Mouse (Mus musculus) hindlimb bud, embryonic 11.5 days (tissue): Measurements from ENCODE around the gene Acot1.

Experiments used
- DNase-seq: peaks from one replicate; pipeline ENCODE4 v3.0.0-alpha.2; 2012; ENCODE audit warnings: low read depth, low spot score; ENCODE audit errors: extremely low spot score

The Acot1 gene

GRCm38 (mm10) chr12:84060946-84061345 lies 51.7 kb downstream of the Acot1 start:
- DNase-seq: no peak

GRCm38 (mm10) chr12:84062336-84062735 lies 53.0 kb downstream of the Acot1 start:
- DNase-seq: no peak

GRCm38 (mm10) chr12:84063228-84063627 lies 53.9 kb downstream of the Acot1 start:
- DNase-seq: no peak

GRCm38 (mm10) chr12:84063833-84064232 lies 54.5 kb downstream of the Acot1 start:
- no peak for DNase-seq

DNA sequence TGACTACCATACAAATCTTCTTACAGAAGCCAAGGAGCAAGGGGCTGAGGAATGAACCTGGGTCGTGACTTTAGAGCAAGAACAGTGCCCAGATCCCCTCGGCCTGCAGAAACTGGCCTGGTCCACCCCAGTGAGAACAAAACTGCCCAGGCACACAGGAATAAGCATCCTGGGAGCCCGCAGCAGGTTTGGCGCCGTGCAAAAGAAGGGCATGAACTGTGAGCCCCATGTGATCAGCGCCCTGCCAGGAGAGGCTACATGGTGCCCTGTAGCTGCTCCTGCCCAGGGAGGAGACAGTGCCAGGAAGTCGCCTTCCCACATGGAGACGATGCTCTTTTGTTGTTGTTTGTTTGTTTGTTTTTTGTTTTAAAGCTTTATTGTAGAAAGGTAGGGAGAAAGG lies 55.3 kb downstream of the Acot1 start:
- no peak for DNase-seq

GRCm38 (mm10) chr12:84067752-84068151 lies 58.5 kb downstream of the Acot1 start:
- DNase-seq: no peak
